Mouse (Mus musculus) neural tube, embryonic 13.5 days (tissue): ENCODE results near the gene Arntl. TPM values are rescaled to one million over a fixed set of nuclear protein-coding genes. Genes with fewer than 3 reads are reported as not detected.
"Not testable (repeated sequence)": the region's sequence is repeated elsewhere in the genome, so short reads cannot be mapped to it uniquely, and the experiment has no call there.

ENCODE experiments used
- ATAC-seq: fragments of 200-750 bp; cut with Nextera tagmentation; 2 replicates; pipeline ENCODE4 v1.8.0; 2017; ENCODE audit warnings: low read depth, mild to moderate bottlenecking, moderate TSS enrichment, moderate library complexity
- H3K27ac ChIP-seq: fragments of 300-500 bp; sonication (generic); replicated peaks from 2 replicates; pipeline ENCODE4 v1.5.1; 2015; ENCODE audit warnings: moderate library complexity, mild to moderate bottlenecking, inconsistent platforms
- H3K27me3 ChIP-seq: fragments of 300-500 bp; sonication (generic); 2 replicates; pipeline ENCODE4 v1.6.1; 2015; ENCODE audit warnings: mild to moderate bottlenecking, inconsistent platforms
- H3K36me3 ChIP-seq: fragments of 300-500 bp; sonication (generic); 2 replicates; pipeline ENCODE4 v1.6.1; 2015; ENCODE audit warnings: mild to moderate bottlenecking, inconsistent platforms
- H3K4me1 ChIP-seq: fragments of 300-500 bp; sonication (generic); replicated peaks from 2 replicates; pipeline ENCODE4 v1.6.1; 2015; ENCODE audit warnings: inconsistent platforms
- H3K4me2 ChIP-seq: fragments of 300-500 bp; sonication (generic); 2 replicates; pipeline ENCODE4 v1.6.1; 2015; ENCODE audit warnings: inconsistent platforms, mild to moderate bottlenecking, moderate library complexity
- H3K4me3 ChIP-seq: fragments of 300-500 bp; sonication (generic); 2 replicates; pipeline ENCODE4 v1.5.1; 2015; ENCODE audit warnings: mild to moderate bottlenecking, inconsistent platforms
- H3K9ac ChIP-seq: fragments of 300-500 bp; sonication (generic); 2 replicates; pipeline ENCODE4 v1.6.1; 2015; ENCODE audit warnings: moderate library complexity, mild to moderate bottlenecking, inconsistent platforms
- H3K9me3 ChIP-seq: fragments of 300-500 bp; sonication (generic); 2 replicates; pipeline ENCODE4 v1.6.1; 2016; ENCODE audit warnings: inconsistent platforms
- WGBS: fragments of 180-500 bp; shearing (Covaris S2); methylation state at CpG from one replicate; pipeline ENCODE4 v1.1.7; 2015; 5-methylcytosine and 5-hydroxymethylcytosine counted together
- polyA plus RNA-seq: library from polyadenylated mRNA; unstranded; fragments of >200 nt; fragmentation: Nextera tagmentation; extraction: Ambion mirVana; gene quantifications from 2 replicates; pipeline ENCODE4 v1.2.1, GENCODE M21; 2015

The Arntl gene
- polyA plus RNA-seq, 1 experiment from 2014 or later = 10.1 TPM

- H3K27me3 ChIP-seq = no peaks in the 10 kb centered on the region
- no peaks in the 10 kb centered on the region for H3K9me3 ChIP-seq
- H3K4me1 ChIP-seq = peaks cover 16% of the 10 kb centered on the region
- no peak overlapping the region for H3K4me2 ChIP-seq
- 65% methylated on average over 21 of the region's 21 CpGs for WGBS
- no peak overlapping the region for H3K4me3 ChIP-seq
- peak; percentile 27; the same call in 1 of the 2 replicates for ATAC-seq
- no peaks in the 10 kb centered on the region for H3K36me3 ChIP-seq
- H3K27ac ChIP-seq = no peak overlapping the region; the same call in 1 of the 2 replicates
- H3K9ac ChIP-seq = no peak overlapping the region
These were observed 53.3 kb downstream of the Arntl start for GRCm38 (mm10) chr7:113260321-113261167.

GRCm38 (mm10) chr7:113261690-113262089 lies 54.4 kb downstream of the Arntl start:
- peaks cover 16% of the 10 kb centered on the region for H3K4me1 ChIP-seq
- no peaks in the 10 kb centered on the region for H3K36me3 ChIP-seq
- no peak overlapping the region for H3K9ac ChIP-seq
- H3K27me3 ChIP-seq = no peaks in the 10 kb centered on the region
- no peak for ATAC-seq
- no peak overlapping the region for H3K4me3 ChIP-seq
- WGBS = 40% methylated on average over 3 of the region's 3 CpGs
- no peak overlapping the region for H3K4me2 ChIP-seq
- no peak overlapping the region for H3K27ac ChIP-seq
- no peaks in the 10 kb centered on the region for H3K9me3 ChIP-seq

GRCm38 (mm10) chr7:113262510-113263467 lies 55.5 kb downstream of the Arntl start:
- not testable (repeated sequence) for H3K4me3 ChIP-seq, H3K4me2 ChIP-seq, H3K9ac ChIP-seq, H3K36me3 ChIP-seq, ATAC-seq, H3K9me3 ChIP-seq, H3K27ac ChIP-seq, H3K27me3 ChIP-seq
- 44% methylated on average over 14 of the region's 14 CpGs for WGBS
- H3K4me1 ChIP-seq = peaks cover 16% of the 10 kb centered on the region

- H3K9me3 ChIP-seq = no peaks in the 10 kb centered on the region
- H3K4me2 ChIP-seq = no peak overlapping the region
- H3K27me3 ChIP-seq = no peaks in the 10 kb centered on the region
- no peak overlapping the region for H3K27ac ChIP-seq
- no peak overlapping the region for H3K9ac ChIP-seq
- no peak for ATAC-seq
- 100% methylated on average over 1 of the region's 1 CpGs for WGBS
- no peak overlapping the region for H3K4me3 ChIP-seq
- H3K4me1 ChIP-seq = peaks cover 16% of the 10 kb centered on the region
- H3K36me3 ChIP-seq = no peaks in the 10 kb centered on the region
These were observed 56.7 kb downstream of the Arntl start for GRCm38 (mm10) chr7:113263990-113264389.

- no peaks in the 10 kb centered on the region for H3K27me3 ChIP-seq
- peaks cover 27% of the 10 kb centered on the region for H3K4me1 ChIP-seq
- no peaks in the 10 kb centered on the region for H3K9me3 ChIP-seq
- no peak overlapping the region for H3K4me2 ChIP-seq
- no peak for ATAC-seq
- no peak overlapping the region for H3K9ac ChIP-seq
- H3K4me3 ChIP-seq = no peak overlapping the region
- WGBS = 80% methylated on average over 9 of the region's 9 CpGs
- H3K27ac ChIP-seq = no peak overlapping the region
- no peaks in the 10 kb centered on the region for H3K36me3 ChIP-seq
These were observed 61.0 kb downstream of the Arntl start for GRCm38 (mm10) chr7:113268287-113268686.

GRCm38 (mm10) chr7:113269081-113269480 lies 61.8 kb downstream of the Arntl start:
- Histone ChIP-seq H3K36me3 (no peaks in the 10 kb centered on the region), H3K9ac (no peak overlapping the region), H3K27ac (no peak overlapping the region), H3K27me3 (no peaks in the 10 kb centered on the region), H3K4me1 (peaks cover 27% of the 10 kb centered on the region), H3K4me2 (no peak overlapping the region), H3K4me3 (no peak overlapping the region), H3K9me3 (no peaks in the 10 kb centered on the region)
- ATAC-seq = no peak

GRCm38 (mm10) chr7:113269921-113270320 lies 62.7 kb downstream of the Arntl start:
- H3K4me1 ChIP-seq = peaks cover 22% of the 10 kb centered on the region
- H3K4me3 ChIP-seq = no peak overlapping the region
- no peaks in the 10 kb centered on the region for H3K27me3 ChIP-seq
- H3K27ac ChIP-seq = peak overlapping the region; percentile 54; the same call in 1 of the 2 replicates
- no peak overlapping the region for H3K9ac ChIP-seq
- H3K4me2 ChIP-seq = no peak overlapping the region
- H3K9me3 ChIP-seq = no peaks in the 10 kb centered on the region
- no peak for ATAC-seq
- H3K36me3 ChIP-seq = no peaks in the 10 kb centered on the region
- 50% methylated on average over 3 of the region's 3 CpGs for WGBS

- Histone ChIP-seq H3K36me3 (no peaks in the 10 kb centered on the region), H3K4me2 (no peak overlapping the region), H3K27me3 (no peaks in the 10 kb centered on the region), H3K4me1 (peaks cover 22% of the 10 kb centered on the region), H3K27ac (peak overlapping the region; percentile 13; the same call in 1 of the 2 replicates), H3K9ac (no peak overlapping the region), H3K4me3 (no peak overlapping the region), H3K9me3 (no peaks in the 10 kb centered on the region)
- ATAC-seq = peak; percentile 55; the same call in 1 of the 2 replicates
- 52% methylated on average over 10 of the region's 10 CpGs for WGBS
These were observed 63.3 kb downstream of the Arntl start for GRCm38 (mm10) chr7:113270551-113270950.

- no peak overlapping the region for H3K4me3 ChIP-seq
- H3K36me3 ChIP-seq = no peaks in the 10 kb centered on the region
- WGBS = 63% methylated on average over 2 of the region's 2 CpGs
- no peak for ATAC-seq
- H3K9ac ChIP-seq = no peak overlapping the region
- peaks cover 22% of the 10 kb centered on the region for H3K4me1 ChIP-seq
- peak overlapping the region; percentile 13; the same call in 1 of the 2 replicates for H3K27ac ChIP-seq
- no peaks in the 10 kb centered on the region for H3K27me3 ChIP-seq
- no peaks in the 10 kb centered on the region for H3K9me3 ChIP-seq
- H3K4me2 ChIP-seq = no peak overlapping the region
These were observed 63.7 kb downstream of the Arntl start for GRCm38 (mm10) chr7:113270991-113271390.

- H3K9ac ChIP-seq = no peak overlapping the region
- H3K36me3 ChIP-seq = no peaks in the 10 kb centered on the region
- no peak overlapping the region for H3K4me3 ChIP-seq
- no peak overlapping the region for H3K27ac ChIP-seq
- no peak for ATAC-seq
- H3K27me3 ChIP-seq = no peaks in the 10 kb centered on the region
- no peaks in the 10 kb centered on the region for H3K9me3 ChIP-seq
- H3K4me1 ChIP-seq = peaks cover 23% of the 10 kb centered on the region
- 87% methylated on average over 5 of the region's 6 CpGs for WGBS
- no peak overlapping the region for H3K4me2 ChIP-seq
These were observed 65.2 kb downstream of the Arntl start for GRCm38 (mm10) chr7:113272338-113272997.

GRCm38 (mm10) chr7:113277245-113277644 lies 70.0 kb downstream of the Arntl start:
- H3K9ac ChIP-seq = no peak overlapping the region
- 61% methylated on average over 2 of the region's 2 CpGs for WGBS
- no peak overlapping the region for H3K27ac ChIP-seq
- no peak overlapping the region for H3K4me2 ChIP-seq
- H3K36me3 ChIP-seq = no peaks in the 10 kb centered on the region
- no peaks in the 10 kb centered on the region for H3K9me3 ChIP-seq
- 0 out of 2 replicates have a peak, but pooled peaks cover 4% of the 10 kb centered on the region for H3K4me1 ChIP-seq
- H3K4me3 ChIP-seq = no peak overlapping the region
- no peak for ATAC-seq
- H3K27me3 ChIP-seq = no peaks in the 10 kb centered on the region
